Mouse (Mus musculus): Measurements from ENCODE around the gene Snw1. TPM values are rescaled to one million over a fixed set of nuclear protein-coding genes. Genes with fewer than 3 reads are reported as not detected.

The Snw1 gene
- total and polyA plus RNA-seq, 2 experiments from 2014 or later, result 25.5 to 88.7 TPM

GRCm38 (mm10) chr12:87423700-87424099, 48.4 kb downstream of the Snw1 start:
- no peak overlapping the region for H3K4me3 ChIP-seq (ENCODE audit: low read length)
- no peak for DNase-seq (ENCODE audit: low spot score)
- no peak overlapping the region for H3K4me2 ChIP-seq (ENCODE audit: low read depth, low read length)
- 50% methylated on average over 1 of the region's 1 CpGs for WGBS
- no peak for ATAC-seq
- no peaks in the 10 kb centered on the region for H3K27me3 ChIP-seq (ENCODE audit: insufficient read depth, low read length)
- no peak overlapping the region for H3K27ac ChIP-seq
- no peaks in the 10 kb centered on the region for H3K9me3 ChIP-seq (ENCODE audit: low read length)
- no peak overlapping the region for H3K9ac ChIP-seq (replicated peaks; ENCODE audit: low read length)
- peaks cover 8% of the 10 kb centered on the region for H3K4me1 ChIP-seq (ENCODE audit: insufficient read depth, low read length)
- H3K36me3 ChIP-seq (ENCODE audit: insufficient read depth, low read length), result peaks cover 18% of the 10 kb centered on the region
- TF ChIP-seq CTCF (IDR thresholded peaks at IDR 0.05; ENCODE audit: low read depth), result no peak

GRCm38 (mm10) chr12:87421708-87422507, 50.2 kb downstream of the Snw1 start:
- no peak overlapping the region for H3K4me2 ChIP-seq (ENCODE audit: low read depth, low read length)
- H3K9ac ChIP-seq (replicated peaks; ENCODE audit: low read length), result no peak overlapping the region
- DNase-seq (ENCODE audit: low spot score) (peak; percentile 26), ATAC-seq (no peak)
- H3K27me3 ChIP-seq (ENCODE audit: insufficient read depth, low read length), result no peaks in the 10 kb centered on the region
- no peaks in the 10 kb centered on the region for H3K9me3 ChIP-seq (ENCODE audit: low read length)
- H3K27ac ChIP-seq, result no peak overlapping the region
- TF ChIP-seq CTCF (IDR thresholded peaks at IDR 0.05; ENCODE audit: low read depth), result no peak
- 0 out of 2 replicates have a peak, but pooled peaks cover 3% of the 10 kb centered on the region for H3K36me3 ChIP-seq (ENCODE audit: insufficient read depth, low read length)
- no peak overlapping the region for H3K4me3 ChIP-seq (ENCODE audit: low read length)
- peaks cover 8% of the 10 kb centered on the region for H3K4me1 ChIP-seq (ENCODE audit: insufficient read depth, low read length)
- WGBS, result 56% methylated on average over 5 of the region's 5 CpGs

GRCm38 (mm10) chr12:87419974-87420485, 52.0 kb downstream of the Snw1 start:
- DNase-seq (ENCODE audit: low spot score) (no peak), ATAC-seq (no peak)
- H3K4me1 ChIP-seq (ENCODE audit: insufficient read depth, low read length), result peaks cover 8% of the 10 kb centered on the region
- H3K9me3 ChIP-seq (ENCODE audit: low read length), result no peaks in the 10 kb centered on the region
- no peak overlapping the region for H3K9ac ChIP-seq (replicated peaks; ENCODE audit: low read length)
- H3K27me3 ChIP-seq (ENCODE audit: insufficient read depth, low read length), result no peaks in the 10 kb centered on the region
- H3K4me2 ChIP-seq (ENCODE audit: low read depth, low read length), result no peak overlapping the region
- no peak overlapping the region for H3K4me3 ChIP-seq (ENCODE audit: low read length)
- H3K36me3 ChIP-seq (ENCODE audit: insufficient read depth, low read length), result no peaks in the 10 kb centered on the region
- 72% methylated on average over 12 of the region's 12 CpGs for WGBS
- H3K27ac ChIP-seq, result peak overlapping the region; percentile 77; the same call in 1 of the 2 replicates
- no peak for TF ChIP-seq CTCF (IDR thresholded peaks at IDR 0.05; ENCODE audit: low read depth)

GRCm38 (mm10) chr12:87418921-87419320, 53.2 kb downstream of the Snw1 start:
- H3K4me1 ChIP-seq (ENCODE audit: insufficient read depth, low read length), result peaks cover 8% of the 10 kb centered on the region
- ATAC-seq (peak; percentile 92), DNase-seq (ENCODE audit: low spot score) (peak; percentile 87)
- no peaks in the 10 kb centered on the region for H3K27me3 ChIP-seq (ENCODE audit: insufficient read depth, low read length)
- peak overlapping the region; percentile 77 for H3K27ac ChIP-seq
- H3K9me3 ChIP-seq (ENCODE audit: low read length), result no peaks in the 10 kb centered on the region
- H3K4me2 ChIP-seq (ENCODE audit: low read depth, low read length), result no peak overlapping the region
- H3K4me3 ChIP-seq (ENCODE audit: low read length), result no peak overlapping the region
- no peaks in the 10 kb centered on the region for H3K36me3 ChIP-seq (ENCODE audit: insufficient read depth, low read length)
- no peak overlapping the region for H3K9ac ChIP-seq (replicated peaks; ENCODE audit: low read length)
- no peak for TF ChIP-seq CTCF (IDR thresholded peaks at IDR 0.05; ENCODE audit: low read depth)
- WGBS, result 22% methylated on average over 5 of the region's 5 CpGs

- TF ChIP-seq CTCF (IDR thresholded peaks at IDR 0.05; ENCODE audit: low read depth), result peak; percentile 79
- no peak for ATAC-seq
- DNase-seq (ENCODE audit: low spot score), result peak; percentile 71
- Histone ChIP-seq H3K4me2 (ENCODE audit: low read depth, low read length) (no peak overlapping the region), H3K9me3 (ENCODE audit: low read length) (no peaks in the 10 kb centered on the region), H3K27me3 (ENCODE audit: insufficient read depth, low read length) (no peaks in the 10 kb centered on the region), H3K4me1 (ENCODE audit: insufficient read depth, low read length) (peaks cover 8% of the 10 kb centered on the region), H3K27ac (no peak overlapping the region), H3K36me3 (ENCODE audit: insufficient read depth, low read length) (no peaks in the 10 kb centered on the region), H3K9ac (replicated peaks; ENCODE audit: low read length) (no peak overlapping the region), H3K4me3 (ENCODE audit: low read length) (no peak overlapping the region)
- WGBS, result 36% methylated on average over 7 of the region's 7 CpGs
Measured at GRCm38 (mm10) chr12:87416690-87417089, 55.4 kb downstream of the Snw1 start.

- no peaks in the 10 kb centered on the region for H3K36me3 ChIP-seq (ENCODE audit: insufficient read depth, low read length)
- peaks cover 8% of the 10 kb centered on the region for H3K4me1 ChIP-seq (ENCODE audit: insufficient read depth, low read length)
- no peak overlapping the region for H3K4me3 ChIP-seq (ENCODE audit: low read length)
- H3K9ac ChIP-seq (replicated peaks; ENCODE audit: low read length), result no peak overlapping the region
- H3K27me3 ChIP-seq (ENCODE audit: insufficient read depth, low read length), result no peaks in the 10 kb centered on the region
- WGBS, result 80% methylated on average over 4 of the region's 4 CpGs
- DNase-seq (ENCODE audit: low spot score) (no peak), ATAC-seq (no peak)
- H3K9me3 ChIP-seq (ENCODE audit: low read length), result no peaks in the 10 kb centered on the region
- no peak overlapping the region for H3K27ac ChIP-seq
- no peak for TF ChIP-seq CTCF (IDR thresholded peaks at IDR 0.05; ENCODE audit: low read depth)
- H3K4me2 ChIP-seq (ENCODE audit: low read depth, low read length), result no peak overlapping the region
Measured at GRCm38 (mm10) chr12:87415358-87415757, 56.7 kb downstream of the Snw1 start.

Data from hindbrain, postnatal 0 days (tissue).